Mouse (Mus musculus) kidney, postnatal 10 days (tissue): ENCODE results near the gene Spin1.

Experiments used
- DNase-seq: peaks from one replicate; pipeline ENCODE4 v3.0.0; 2021; ENCODE audit warnings: mixed read lengths

Spin1 gene

DNA sequence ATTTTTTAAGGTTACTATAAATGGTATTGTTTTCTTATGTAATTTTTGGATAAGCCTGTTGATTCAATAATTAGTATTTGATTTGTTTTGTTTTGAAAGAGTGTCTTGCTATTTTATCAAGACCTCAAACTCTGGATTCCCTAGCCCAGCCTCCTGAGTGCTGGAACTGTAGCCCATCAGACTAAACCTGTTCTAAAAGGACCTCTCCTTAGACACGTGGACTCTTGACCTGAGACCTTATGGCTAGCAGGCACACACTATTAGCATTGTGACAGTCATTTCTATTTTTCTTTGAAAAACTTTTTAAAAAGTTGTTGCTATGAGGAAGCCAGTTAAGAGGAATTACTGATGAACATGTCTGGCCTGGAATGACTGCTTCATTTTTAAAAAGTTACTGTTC, 46.4 kb downstream of the Spin1 start:
- DNase-seq, result no peak

DNA sequence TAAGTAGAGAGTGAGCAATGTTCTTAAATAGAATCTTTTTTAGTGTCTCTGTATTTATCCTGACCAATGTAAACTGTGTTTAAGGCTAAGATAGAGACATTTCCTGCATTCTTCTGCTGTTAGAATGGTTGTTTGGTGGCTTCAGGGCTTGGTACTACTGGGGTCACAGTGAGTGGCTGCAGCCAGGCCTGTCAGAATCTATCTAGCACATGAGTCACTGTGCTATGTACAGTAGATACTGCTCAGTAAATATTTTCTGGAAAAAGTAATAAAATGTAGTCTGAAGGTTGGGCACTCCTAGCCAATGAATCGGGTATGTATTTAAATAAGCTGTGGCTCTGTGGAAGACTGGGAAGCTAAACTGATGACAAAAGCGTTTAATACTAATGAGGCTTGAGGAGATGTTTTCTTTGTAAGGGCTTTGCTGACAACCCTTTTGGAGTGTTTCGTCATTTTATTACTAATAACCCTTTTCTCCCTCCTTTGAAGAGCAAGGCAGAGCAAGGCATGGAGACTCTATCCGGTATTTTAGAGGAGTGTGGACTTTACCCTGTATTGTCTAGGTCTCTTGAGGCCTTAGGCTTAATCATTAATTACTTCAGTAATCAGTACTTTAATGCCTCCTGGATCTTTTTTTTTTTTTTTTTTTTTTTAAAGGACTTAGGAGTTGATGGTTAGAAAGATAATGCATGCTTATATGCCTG, 52.4 kb downstream of the Spin1 start:
- DNase-seq, result no peak

DNA sequence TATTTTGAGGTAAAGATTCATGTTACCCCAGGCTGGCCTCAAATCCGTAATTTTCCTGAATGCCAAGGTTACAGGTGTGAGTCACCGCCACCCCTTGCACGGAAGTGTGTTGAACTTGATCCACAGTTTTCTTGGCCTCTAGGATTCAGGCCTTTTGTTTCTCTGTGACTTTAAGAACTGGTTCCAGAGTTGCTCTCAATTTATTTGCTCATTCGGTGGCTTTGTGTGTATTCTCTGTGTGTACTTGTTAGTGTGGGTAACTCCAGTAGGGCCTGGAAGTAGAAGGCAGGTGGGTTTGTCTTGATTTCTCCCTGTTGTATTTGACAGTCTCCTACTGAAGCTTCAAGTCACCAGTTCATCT, 53.0 kb downstream of the Spin1 start:
- no peak for DNase-seq

DNA sequence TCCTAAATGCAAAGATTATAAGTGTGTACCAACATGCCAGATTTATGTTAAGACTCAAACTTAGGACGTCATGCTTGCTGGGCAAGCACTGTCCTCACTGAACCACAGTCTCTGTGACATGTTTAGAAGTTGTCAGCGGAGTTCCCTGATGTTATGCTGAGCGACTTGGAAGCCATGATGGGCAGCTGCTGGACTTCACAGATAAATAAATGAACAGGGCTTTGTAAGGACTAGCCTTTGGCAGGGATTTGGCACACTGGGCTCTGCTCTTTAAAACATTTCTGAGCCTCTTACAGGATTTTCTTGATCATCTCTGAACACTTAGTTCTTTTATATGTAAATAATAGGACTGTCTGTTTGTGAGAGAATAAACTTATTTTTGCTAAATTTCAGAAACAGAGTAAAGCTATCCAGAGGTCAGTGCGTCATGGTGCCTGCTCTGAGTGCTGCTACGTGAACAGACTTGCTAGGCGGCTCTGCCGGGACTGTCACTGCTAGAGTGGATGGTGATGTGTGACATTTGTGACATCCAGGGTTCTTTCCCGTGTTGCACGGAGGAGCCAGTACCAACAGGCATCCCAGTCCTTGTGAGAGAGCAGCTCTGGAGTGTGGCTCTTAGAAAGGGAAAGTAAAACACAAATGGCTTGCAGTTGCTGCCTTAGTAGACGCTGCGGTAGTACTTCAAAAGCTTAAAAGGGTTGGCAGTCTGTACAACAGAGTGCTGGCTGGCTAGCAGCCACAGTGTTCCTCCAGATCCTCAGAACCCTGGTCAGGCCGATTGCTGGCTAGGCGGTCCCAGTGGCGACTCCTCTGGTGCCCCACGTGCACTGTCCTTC, 54.7 kb downstream of the Spin1 start:
- DNase-seq, result no peak

DNA sequence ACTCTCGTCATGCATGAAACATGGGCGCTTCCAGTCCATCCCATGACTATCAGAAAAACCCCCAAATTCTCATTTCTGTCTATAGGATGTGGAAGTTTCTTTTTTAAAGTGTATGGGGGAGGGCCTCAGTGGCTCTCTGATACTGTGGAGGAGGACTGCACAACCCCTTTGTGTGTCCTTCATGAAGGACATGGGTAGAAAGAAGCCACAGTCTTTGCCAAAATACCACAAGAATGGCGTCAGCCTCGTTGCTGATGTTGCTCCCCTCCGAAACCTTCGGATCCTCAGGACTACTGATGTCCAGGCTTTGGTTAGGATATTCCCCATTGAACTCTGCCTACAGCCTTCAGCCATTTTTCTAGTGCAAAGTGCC, 55.3 kb downstream of the Spin1 start:
- no peak for DNase-seq

DNA sequence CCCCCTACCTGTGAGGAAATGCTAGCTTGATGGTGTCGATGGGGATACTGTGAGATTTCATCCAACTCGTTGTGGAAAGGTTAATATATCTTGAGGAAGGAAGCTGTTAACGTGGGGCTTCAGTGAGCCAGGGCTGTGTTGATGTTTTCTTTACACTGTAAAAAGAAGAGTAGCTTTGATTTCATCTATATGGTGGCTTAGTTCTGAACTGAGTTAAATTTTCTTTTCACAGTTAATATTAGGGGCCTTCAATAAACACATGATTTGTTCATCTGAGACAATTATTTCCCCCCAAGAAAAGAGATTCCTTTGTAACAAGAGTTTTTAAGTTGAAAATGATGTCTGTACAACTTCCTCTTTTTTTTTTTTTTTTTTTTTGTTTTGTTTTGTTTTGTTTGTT, 56.6 kb downstream of the Spin1 start:
- DNase-seq, result no peak

DNA sequence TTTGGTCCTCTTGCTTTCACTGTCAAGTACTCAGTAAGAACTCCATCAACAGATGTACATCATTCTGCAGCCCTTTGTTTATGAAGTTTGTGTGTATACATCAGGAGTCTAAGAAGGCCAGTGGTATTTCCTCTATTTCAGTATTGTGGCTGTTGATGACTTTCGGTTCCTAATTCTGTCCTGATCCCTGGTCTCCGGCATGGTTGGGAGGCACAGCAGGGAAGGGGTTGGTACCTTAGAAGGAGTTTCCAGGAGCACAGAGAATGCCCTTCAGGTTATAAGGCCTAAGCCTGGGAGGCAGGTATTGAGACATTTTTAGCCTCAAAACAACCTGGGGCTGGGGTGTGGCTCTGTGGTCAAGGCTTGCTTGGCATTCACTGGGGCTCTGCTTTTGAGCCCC, 61.0 kb downstream of the Spin1 start:
- DNase-seq, result no peak

DNA sequence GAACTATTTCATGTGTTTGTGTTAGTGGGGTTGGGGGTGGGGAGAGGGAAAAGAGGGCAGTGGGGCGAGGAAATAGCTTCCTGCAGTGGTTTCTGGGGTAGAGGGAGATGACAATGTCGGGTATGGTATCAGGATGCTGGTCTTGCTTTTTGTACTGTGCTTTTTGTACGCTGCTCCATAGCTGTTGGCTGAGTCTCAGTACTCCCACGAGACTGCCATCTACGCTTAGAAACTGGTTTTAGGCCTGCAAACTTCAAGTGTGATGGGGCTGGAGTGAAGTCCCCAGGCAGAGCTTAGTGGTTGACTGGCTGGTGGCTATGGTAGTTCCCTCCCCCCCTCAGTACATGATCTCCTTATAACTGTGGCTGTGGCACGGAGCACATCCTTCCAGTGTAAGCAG, 61.6 kb downstream of the Spin1 start:
- no peak for DNase-seq

DNA sequence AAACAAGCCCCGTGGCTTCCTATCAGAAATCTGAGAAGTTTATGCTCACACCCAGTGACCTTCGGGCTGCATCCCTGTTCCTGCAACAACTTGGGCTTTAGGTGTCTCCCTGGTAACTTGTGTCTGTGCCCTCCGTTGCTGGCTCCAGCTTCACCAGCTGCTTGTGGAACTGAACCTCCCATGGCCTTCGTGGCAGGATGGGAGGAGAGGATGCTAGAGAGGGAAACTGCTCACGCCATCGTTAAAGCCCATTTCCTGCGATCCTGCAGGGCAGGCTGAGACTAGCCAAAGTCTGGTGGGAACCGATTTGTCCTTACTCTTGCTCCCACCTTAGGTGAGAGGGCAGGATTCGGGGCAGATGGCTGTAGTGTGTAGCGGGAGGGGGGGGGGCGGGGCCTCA, 66.0 kb downstream of the Spin1 start:
- no peak for DNase-seq

DNA sequence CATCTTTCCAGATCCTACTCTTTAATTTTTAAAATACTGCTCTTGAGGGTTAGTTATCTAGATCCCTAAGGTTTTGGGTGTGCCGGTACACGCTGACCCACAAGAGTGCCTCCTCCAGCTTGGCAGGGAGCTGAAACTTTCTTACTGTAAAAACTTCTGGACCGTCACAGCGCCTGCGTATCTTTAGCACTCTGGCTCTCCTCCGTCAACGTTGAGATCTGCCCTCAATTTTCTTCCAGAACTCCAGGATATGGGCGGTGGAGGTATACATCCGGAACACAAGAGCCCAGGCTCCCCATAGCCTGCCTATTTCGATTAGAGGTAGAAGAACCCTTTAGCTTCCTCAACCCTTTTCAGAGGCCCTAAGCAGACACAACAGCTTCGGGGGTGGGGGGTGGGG, 69.5 kb downstream of the Spin1 start:
- DNase-seq, result peak; percentile 25

DNA sequence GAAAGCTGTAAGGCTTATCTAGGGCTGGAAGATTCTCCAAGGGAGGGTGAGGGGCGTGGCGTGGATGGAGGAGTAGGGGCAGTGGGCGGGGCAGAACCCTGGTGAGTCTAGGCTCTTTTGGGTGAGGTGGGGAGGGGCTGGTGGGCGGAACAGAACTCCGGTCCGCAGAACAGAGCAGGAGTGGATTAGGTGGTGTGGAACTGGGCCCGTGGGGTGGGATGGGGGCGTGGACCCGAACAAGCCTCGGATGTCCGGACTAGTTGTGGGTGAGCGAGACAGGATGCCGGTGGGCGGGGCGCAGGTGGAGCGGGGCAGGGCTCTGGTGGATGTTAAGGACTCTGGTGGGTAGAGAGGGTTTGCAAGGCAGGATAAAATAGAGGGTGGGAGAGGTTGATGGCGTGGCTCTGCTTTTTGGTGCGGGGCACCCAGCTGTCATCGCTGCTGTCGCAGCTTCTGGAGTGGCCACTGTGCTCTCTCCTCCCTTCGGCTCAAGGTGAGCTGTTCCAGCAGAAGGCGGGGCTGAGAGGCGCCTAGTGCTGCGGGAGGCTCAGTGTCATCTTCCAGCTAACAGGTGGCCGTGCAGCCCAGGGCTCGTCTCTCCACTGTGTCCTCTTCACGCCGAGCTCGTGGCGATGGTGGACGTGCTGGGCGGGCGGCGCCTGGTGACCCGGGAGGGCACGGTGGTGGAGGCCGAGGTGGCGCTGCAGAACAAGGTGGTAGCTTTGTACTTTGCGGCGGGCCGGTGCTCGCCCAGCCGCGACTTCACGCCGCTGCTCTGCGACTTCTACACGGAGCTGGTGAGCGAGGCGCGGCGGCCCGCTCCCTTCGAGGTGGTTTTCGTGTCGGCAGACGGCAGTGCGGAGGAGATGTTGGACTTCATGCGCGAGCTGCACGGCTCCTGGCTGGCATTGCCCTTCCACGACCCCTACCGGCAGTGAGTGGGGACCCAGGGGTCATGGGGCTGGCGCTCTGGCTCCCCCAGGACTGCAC, 70.3 kb downstream of the Spin1 start, which contains the start of gene Nxnl2:
TSS of gene Nxnl2 (plus strand) at position 332 of the 990 bp plus-strand sequence.
- DNase-seq, result peak; percentile 82

DNA sequence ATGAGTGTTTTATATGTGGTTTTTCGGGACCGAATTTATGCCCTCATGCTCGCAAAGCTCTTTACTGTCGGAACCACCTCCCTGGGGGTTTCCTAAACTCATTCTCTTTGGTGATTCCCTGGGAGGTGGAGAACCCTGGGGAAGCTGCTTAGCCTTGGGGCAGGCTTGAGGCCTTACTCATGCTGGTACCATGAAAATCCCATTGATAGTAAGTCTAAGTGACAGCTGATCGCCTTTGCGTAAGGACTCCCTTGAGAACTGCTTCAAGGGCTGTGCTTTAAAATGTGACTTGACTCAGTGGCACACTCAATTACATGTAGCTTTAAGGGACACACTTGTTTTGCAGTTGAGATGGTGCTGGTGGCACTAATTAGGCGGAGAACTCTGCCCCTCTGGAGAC, 71.9 kb downstream of the Spin1 start:
- no peak for DNase-seq

DNA sequence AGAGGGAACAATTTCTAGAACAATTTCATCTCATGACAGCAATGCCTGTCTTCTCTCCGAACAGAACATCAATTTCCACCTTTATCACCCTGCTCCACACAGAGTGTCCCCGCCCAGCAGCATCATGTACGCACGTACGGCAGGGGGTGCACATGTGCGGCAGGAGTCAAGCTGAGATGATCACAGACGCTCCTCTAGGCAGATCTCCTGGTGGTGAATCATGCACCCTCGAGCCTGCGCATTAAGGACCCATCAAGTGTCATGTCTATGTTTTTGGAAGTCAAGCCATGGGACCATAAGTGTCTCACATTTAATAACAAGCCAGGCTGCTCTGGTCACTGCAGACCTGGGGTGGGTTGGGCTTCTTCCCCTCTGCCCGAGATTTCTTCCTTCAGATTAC, 78.3 kb downstream of the Spin1 start:
- no peak for DNase-seq

DNA sequence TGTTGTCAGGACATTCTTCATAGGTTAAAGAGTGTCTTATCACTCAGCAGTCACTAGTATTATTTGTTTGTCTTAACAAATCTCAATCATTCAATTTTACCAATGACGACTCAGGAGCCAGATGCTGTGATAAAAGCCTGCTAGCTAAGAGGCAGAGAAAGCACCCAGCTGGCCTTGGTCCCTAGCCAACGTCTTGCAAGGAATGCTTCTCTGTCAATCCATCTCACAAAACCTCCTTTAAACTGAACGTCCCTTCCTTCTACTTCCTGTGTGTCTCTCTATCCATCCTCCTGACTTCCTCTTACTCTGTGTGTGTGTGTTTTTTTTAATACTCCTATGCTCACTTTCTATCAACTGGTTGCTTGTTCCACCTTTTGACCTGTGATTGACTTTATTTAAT, 78.7 kb downstream of the Spin1 start:
- no peak for DNase-seq

DNA sequence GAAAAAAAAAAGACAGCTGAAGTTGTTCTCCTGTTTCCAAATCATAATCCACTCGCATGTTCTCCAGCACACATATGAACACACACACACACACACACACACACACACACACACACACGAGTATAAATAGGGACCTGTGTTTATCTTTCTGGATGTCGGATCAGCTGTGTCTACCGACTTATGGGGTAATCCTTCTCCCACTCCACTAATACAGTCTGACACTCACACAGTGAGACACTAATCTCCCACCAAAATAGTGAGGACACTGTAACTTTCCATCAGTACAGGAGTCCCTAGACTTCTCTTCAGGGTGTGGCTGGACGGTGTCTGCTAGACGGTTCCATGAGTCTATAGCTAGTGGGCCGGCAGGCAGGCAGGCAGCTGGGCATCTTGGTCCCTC, 81.6 kb downstream of the Spin1 start:
- DNase-seq, result no peak

DNA sequence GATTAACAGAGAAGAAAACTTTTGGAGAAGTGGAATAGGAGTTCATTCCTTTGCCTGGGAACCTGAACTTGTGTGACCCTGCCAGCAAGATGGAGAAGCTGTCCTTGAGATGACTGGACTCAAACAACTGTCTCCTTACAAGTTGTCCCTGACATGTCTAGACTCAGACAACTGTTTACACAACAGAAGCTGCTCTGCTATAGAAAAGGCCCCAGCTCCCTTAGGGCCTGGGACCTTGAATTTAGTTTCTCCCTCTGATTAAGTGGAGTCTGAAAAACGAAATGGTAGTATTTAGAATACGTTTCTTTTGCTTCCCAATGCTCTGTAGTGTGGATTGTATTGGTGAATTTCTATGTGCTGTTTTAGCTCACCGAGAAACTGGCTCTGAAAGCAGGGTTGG, 84.2 kb downstream of the Spin1 start:
- DNase-seq, result no peak

DNA sequence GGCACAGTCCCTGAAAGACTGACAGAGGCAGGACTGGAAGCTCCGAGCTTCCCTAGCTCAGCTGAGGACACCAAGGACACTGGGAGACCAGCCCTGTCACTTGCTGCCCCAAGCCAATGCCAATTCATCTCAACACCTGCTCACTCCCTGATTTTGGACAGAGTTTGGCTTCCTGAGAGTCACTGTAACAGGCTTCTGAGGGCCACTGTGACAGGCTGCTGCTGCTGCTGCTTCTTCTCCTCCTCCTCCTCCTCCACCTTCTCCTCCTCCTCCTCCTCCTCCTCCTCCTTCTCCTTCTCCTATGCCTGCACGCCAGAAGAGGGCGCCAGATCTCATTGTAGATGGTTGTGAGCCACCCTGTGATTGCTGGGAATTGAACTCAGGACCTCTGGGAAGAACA, 89.7 kb downstream of the Spin1 start:
- DNase-seq, result no peak

DNA sequence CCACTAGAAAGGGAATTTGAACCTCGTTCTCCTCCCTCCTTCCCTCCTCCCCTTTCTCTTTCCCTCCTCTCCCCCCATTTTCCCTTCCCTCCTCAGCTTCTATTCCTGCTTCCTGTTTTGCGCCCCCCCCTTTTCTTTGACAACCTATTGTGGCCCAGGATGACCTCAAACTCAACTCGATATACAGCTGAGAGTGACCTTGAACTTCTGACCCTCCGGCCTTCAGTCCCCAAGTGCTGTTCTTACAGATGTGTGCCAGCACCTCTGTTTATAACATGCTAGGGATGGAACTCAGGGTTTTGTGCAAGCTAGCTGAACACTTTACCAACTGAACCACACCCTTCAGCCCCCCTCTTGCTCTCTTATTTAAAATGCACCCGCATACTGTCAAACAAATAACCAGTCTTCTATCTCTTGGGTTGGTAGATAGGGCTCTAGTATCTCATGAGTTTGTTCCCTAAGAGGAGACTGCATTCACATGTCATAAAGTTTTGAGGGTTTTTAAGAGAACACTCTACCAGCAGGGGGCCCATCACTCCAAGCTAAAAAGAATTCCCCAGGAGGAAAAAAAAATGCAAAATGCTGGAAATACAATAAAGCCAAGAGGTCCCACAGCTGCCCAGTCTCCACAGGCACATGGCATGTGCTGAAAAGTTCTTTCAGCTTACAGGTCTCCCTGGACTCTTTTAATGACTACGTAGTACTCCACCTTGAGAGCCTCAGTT, 90.9 kb downstream of the Spin1 start:
- peak; percentile 76 for DNase-seq

DNA sequence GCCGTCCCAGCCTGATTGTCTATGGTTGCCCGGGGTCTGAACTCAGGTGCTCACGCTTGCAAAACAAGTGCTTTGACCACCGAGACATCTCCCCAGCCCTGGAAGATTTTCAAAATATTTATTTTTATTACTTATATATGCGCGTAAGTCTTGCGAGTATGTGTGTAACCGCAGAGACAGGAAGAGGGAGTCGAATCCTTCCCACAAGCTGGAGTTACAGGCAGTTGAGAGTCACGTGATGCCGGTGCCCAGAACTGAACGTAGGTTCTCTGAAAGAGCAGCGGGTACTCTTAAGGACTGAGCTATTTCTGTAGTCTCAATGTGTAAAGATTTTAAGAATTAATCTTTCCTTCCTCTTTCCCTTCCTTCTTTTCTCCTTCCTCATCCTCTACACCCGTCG, 93.2 kb downstream of the Spin1 start:
- DNase-seq, result no peak

DNA sequence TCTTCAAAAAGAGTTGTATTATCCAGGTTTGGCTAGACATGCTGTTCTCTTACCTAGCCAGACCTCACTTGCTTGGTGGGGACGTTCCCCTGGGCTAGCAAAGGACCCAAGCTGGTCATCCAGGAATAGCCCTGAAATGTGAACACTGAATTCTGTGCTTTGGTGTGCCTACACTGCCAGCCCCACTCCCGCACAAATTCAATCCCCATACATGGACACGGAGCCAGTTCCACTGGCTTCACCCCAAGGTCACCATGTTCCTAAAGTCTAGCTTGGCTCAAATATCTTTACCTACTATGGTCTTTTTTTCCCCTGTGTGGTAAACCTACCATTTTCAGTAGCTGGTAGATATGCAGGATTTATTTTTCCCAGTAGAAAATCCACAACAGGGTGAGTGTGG, 97.0 kb downstream of the Spin1 start:
- no peak for DNase-seq

DNA sequence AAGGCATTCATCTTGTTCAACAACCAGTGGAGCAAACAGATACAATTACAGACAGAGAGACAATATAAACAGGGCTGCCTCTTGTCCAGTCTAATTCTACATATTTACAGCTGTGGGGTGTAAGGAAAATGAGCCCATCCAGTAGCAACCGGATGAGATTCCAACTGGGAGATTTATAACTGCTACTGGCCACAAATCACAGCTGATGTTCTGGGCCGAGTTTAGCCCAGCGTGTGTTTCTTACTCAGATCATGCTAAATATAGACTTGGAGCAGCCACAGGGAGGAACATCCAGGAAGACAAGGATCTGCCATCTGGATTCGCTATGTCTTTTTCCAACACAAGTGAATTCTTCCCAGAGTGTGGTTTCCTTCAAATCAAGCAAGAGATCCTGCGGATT, 97.5 kb downstream of the Spin1 start:
- DNase-seq, result peak; percentile 71
